Mouse (Mus musculus) erythroblast, adult 5-6 weeks (primary cell): ENCODE results near the gene Kif3a. TPM values are rescaled to one million over a fixed set of nuclear protein-coding genes. Genes with fewer than 3 reads are reported as not detected.

Experiments
- ATAC-seq: replicated peaks from 2 replicates; pipeline ENCODE4 v1.8.0; 2016; ENCODE audit warnings: moderate number of reproducible peaks, mild to moderate bottlenecking, moderate TSS enrichment, inconsistent platforms; ENCODE audit not compliant: poor library complexity, low FRiP score, severe bottlenecking
- total RNA-seq, 2 experiments: library from RNA; stranded (forward) in 1 of 2; stranded (reverse) in 1 of 2; fragments of 150-400 nt in 1 of 2; fragments of 200-764, 138-1000 nt in 1 of 2; gene quantifications; 2 replicates each; pipeline versions ENCODE4 v1.2.3 to v1.2.4; 2015 to 2017; ENCODE audit warnings: low replicate concordance in 2 of 2

Kif3a gene
- total RNA-seq, 2 experiments from 2014 or later: 2.8 to 4.4 TPM

DNA sequence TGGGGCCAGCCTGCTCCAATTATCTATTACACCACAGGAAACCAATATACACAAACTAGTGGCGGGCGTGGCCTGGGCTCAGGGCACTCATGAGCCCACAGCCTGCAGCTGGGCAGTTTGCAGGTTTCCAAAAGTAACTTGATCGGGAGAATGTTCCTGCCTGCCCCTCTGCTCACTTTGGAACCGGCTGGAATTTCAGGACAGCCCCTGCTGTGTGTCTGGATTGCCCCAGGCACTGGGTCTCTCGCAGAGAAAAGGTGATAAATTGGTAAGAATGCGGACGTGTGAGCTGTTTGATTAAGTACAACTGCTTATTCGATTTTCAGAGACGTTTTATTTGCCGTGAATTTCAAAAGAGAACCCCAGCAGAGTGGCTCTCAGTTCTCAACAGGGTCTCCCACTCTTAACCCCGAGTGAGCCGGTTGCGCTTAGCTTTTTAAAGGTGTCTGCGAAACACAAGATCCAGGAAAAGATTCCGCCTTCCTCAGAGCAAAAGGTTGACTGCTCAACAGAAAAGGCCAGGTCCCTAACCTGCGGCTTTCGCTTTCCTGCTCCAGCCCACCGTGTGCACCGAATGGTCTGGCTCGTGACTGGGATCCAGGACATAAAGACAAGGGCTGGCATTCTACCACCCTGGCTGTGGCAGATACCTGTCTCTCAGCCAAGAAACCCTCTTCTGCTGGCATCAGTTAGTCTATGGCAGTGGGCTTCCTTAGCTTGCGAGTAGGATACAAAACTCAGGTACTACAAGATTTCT lies 70.0 kb downstream of the Kif3a start:
- no peak for ATAC-seq

DNA sequence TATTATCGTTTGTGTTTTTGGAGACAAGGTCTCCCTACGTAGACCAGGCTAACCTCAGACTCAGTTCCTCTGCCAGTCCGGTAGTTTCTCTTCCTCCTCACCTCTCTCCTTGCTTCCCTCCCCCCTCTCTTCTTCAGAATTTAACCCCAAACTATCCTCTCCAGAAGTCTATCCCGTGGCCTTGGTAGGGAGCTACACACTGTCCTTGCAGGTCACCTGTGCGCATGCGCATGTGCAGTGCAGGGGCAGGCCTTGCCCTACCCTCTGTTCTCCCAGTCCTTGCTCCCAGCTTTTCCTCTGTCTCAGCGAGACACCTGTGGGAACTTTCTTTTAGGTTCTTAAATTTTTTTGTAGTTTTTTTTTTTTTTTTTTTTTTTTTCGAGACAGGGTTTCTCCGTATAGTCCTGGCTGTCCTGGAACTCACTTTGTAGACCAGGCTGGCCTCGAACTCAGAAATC lies 70.7 kb downstream of the Kif3a start:
- ATAC-seq: no peak

DNA sequence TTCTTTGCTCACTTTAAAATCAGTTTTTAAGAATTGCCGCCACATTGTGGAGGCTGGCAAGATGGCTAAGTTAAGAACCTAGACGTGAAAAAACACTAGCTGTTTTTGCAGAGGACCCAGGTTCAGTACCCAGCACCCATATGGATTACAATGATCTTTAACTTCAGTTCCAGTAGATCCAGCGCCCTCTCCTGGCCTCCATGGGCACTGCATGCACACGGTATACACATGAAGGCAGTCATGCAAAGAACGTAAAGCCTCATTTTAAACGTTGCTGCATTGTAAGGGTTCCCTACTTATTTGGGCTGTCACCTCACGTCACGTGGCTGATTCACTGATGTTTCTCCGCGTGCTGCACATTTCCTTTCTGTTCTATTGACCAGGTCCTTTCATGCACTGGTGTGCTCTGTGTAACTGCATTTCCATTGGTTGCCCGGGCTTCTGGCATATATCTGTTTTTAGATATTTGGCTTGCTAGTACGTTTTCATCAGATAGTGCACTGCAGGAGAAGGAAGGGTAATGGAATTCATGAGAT lies 75.6 kb downstream of the Kif3a start:
- ATAC-seq: no peak

DNA sequence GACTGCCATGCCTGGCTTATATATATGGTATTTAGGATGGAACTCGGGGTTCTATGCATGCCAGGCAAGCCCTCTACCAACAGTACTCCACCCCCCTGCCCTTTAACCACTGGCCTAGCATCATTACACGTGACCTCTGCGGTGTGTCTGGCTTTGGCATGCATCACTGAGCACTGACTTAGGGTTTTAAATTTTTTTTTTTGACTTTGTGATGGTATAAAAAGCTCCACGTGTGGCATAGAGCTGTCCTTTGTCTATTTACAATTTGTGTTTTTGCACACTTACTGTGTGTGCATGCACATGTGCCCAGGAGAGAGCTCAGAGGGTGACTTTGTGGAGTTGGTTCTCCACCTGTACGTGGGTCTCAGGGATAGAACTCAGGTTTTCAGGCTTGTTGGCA lies 76.8 kb downstream of the Kif3a start:
- no peak for ATAC-seq

DNA sequence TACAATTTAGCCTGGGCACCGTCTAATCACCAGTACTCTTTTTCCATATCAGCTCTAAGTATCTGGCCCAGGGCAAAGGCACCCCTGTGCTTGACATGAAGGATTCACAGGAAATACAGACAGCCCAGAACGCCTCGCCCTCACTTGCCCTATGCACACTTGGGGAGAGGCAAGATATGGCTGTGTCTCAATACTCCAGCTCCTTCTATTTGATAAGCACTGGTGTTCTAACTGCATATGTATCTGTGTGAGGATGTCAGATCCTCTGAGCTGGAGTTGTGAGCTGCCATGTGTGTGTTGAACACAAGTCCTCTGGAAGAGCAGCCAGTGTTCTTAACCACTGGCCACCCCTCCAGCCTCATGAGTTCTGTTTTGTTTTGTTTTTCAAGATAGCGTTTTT lies 84.3 kb downstream of the Kif3a start:
- no peak for ATAC-seq

Other genes with a start within 250 kb of the Kif3a start
- gene Zcchc10, start 242.7 kb upstream of the Kif3a start, total RNA-seq (2015; ENCODE audit: low replicate concordance): 7.9 and 13.6 TPM in 2 replicates
- gene Zcchc10, start 242.7 kb upstream of the Kif3a start, total RNA-seq (2017; ENCODE audit: low replicate concordance): 0.94 and 2.0 TPM in 2 replicates
- gene Aff4, start 216.5 kb upstream of the Kif3a start, total RNA-seq (2015; ENCODE audit: low replicate concordance): 32.2 and 50.3 TPM in 2 replicates
- gene Aff4, start 216.5 kb upstream of the Kif3a start, total RNA-seq (2017; ENCODE audit: low replicate concordance): 12.0 and 25.4 TPM in 2 replicates
- not detected in 2 replicates for gene Leap2, start 144.2 kb upstream of the Kif3a start, total RNA-seq (2015; ENCODE audit: low replicate concordance)
- not detected in 2 replicates for gene Leap2, start 144.2 kb upstream of the Kif3a start, total RNA-seq (2017; ENCODE audit: low replicate concordance)
- 24.5 and 74.4 TPM in 2 replicates for gene Uqcrq, start 136.5 kb upstream of the Kif3a start, total RNA-seq (2015; ENCODE audit: low replicate concordance)
- gene Uqcrq, start 136.5 kb upstream of the Kif3a start, total RNA-seq (2017; ENCODE audit: low replicate concordance): 7.6 and 16.6 TPM in 2 replicates
- gene Gdf9, start 136.4 kb upstream of the Kif3a start, total RNA-seq (2015; ENCODE audit: low replicate concordance): not detected in 2 replicates
- gene Gdf9, start 136.4 kb upstream of the Kif3a start, total RNA-seq (2017; ENCODE audit: low replicate concordance): not detected in 2 replicates
- not detected in 2 replicates for gene Gm10447, start 110.3 kb upstream of the Kif3a start, total RNA-seq (2015; ENCODE audit: low replicate concordance)
- not detected in 2 replicates for gene Gm10447, start 110.3 kb upstream of the Kif3a start, total RNA-seq (2017; ENCODE audit: low replicate concordance)
- not detected in 2 replicates for gene Shroom1, start 110.2 kb upstream of the Kif3a start, total RNA-seq (2015; ENCODE audit: low replicate concordance)
- not detected in 2 replicates for gene Shroom1, start 110.2 kb upstream of the Kif3a start, total RNA-seq (2017; ENCODE audit: low replicate concordance)
- not detected in 2 replicates for gene Gm9837, start 96.9 kb upstream of the Kif3a start, total RNA-seq (2015; ENCODE audit: low replicate concordance)
- not detected in 2 replicates for gene Gm9837, start 96.9 kb upstream of the Kif3a start, total RNA-seq (2017; ENCODE audit: low replicate concordance)
- 2.3 and 2.5 TPM in 2 replicates for gene Gm9945, start 87.2 kb upstream of the Kif3a start, total RNA-seq (2015; ENCODE audit: low replicate concordance)
- gene Gm9945, start 87.2 kb upstream of the Kif3a start, total RNA-seq (2017; ENCODE audit: low replicate concordance): 5.2 and 6.7 TPM in 2 replicates
- 178 and 210 TPM in 2 replicates for gene Sowaha, start 87.1 kb upstream of the Kif3a start, total RNA-seq (2015; ENCODE audit: low replicate concordance)
- 298 and 357 TPM in 2 replicates for gene Sowaha, start 87.1 kb upstream of the Kif3a start, total RNA-seq (2017; ENCODE audit: low replicate concordance)
- 28.1 and 29.9 TPM in 2 replicates for gene Sept8, start 48.1 kb upstream of the Kif3a start, total RNA-seq (2015; ENCODE audit: low replicate concordance)
- 31.2 and 60.5 TPM in 2 replicates for gene Sept8, start 48.1 kb upstream of the Kif3a start, total RNA-seq (2017; ENCODE audit: low replicate concordance)
- gene Il4, start 51.3 kb downstream of the Kif3a start, total RNA-seq (2015; ENCODE audit: low replicate concordance): not detected in 2 replicates
- 1.1 TPM in 1 of 2 replicates, not detected in the other for gene Il4, start 51.3 kb downstream of the Kif3a start, total RNA-seq (2017; ENCODE audit: low replicate concordance)
- not detected in 2 replicates for gene Il13, start 67.3 kb downstream of the Kif3a start, total RNA-seq (2015; ENCODE audit: low replicate concordance)
- not detected in 2 replicates for gene Il13, start 67.3 kb downstream of the Kif3a start, total RNA-seq (2017; ENCODE audit: low replicate concordance)
- 12.5 and 14.2 TPM in 2 replicates for gene Rad50, start 139.9 kb downstream of the Kif3a start, total RNA-seq (2015; ENCODE audit: low replicate concordance)
- 12.3 and 22.3 TPM in 2 replicates for gene Rad50, start 139.9 kb downstream of the Kif3a start, total RNA-seq (2017; ENCODE audit: low replicate concordance)
- gene Il5, start 153.4 kb downstream of the Kif3a start, total RNA-seq (2015; ENCODE audit: low replicate concordance): not detected in 2 replicates
- not detected in 2 replicates for gene Il5, start 153.4 kb downstream of the Kif3a start, total RNA-seq (2017; ENCODE audit: low replicate concordance)
- gene Irf1, start 202.6 kb downstream of the Kif3a start, total RNA-seq (2015; ENCODE audit: low replicate concordance): 8.8 and 17.8 TPM in 2 replicates
- gene Irf1, start 202.6 kb downstream of the Kif3a start, total RNA-seq (2017; ENCODE audit: low replicate concordance): 15.9 and 22.7 TPM in 2 replicates
- gene Gm17334, start 205.8 kb downstream of the Kif3a start, total RNA-seq (2015; ENCODE audit: low replicate concordance): not detected in 2 replicates
- gene Gm17334, start 205.8 kb downstream of the Kif3a start, total RNA-seq (2017; ENCODE audit: low replicate concordance): not detected in 2 replicates